Mouse (Mus musculus): Measurements from ENCODE around the gene Upb1. TPM values are rescaled to one million over a fixed set of nuclear protein-coding genes. Genes with fewer than 3 reads are reported as not detected.

Gene Upb1
- polyA plus RNA-seq, 1 experiment from 2014 or later: 0.99 TPM

DNA sequence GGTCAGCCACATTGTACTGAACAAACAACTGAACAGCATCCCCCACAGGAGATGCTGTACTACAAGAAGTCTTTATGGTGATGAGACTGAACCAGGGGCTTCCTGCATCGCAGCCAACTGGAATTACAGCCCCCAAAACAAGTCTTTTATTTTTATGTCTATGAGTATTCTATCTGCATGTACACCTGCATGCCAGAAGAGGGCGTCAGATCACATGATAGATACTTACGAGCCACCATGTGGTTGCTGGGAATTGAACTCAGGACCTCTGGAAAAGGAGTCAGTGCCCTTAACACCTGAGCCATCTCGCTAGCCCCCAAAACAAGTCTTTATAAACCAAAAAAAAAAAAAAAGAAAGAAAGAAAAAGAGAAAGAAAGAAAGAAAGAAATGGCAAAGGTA, 42.1 kb downstream of the Upb1 start:
- peaks cover 15% of the 10 kb centered on the region for H3K4me1 ChIP-seq (ENCODE audit: control insufficient read depth, insufficient read depth, low read length)
- WGBS: 81% methylated on average over 4 of the region's 4 CpGs
- no peaks in the 10 kb centered on the region for H3K36me3 ChIP-seq (ENCODE audit: control insufficient read depth, insufficient read depth, low read length)
- ATAC-seq (ENCODE audit: low read depth) (no peak), DNase-seq (ENCODE audit: low spot score) (no peak)
- H3K27ac ChIP-seq (replicated peaks; ENCODE audit: low read depth, low read length): no peak overlapping the region
- H3K9ac ChIP-seq (ENCODE audit: low read depth, low read length): no peak overlapping the region
- H3K9me3 ChIP-seq (ENCODE audit: control insufficient read depth, low read length): no peaks in the 10 kb centered on the region
- H3K4me3 ChIP-seq (ENCODE audit: low read depth, low read length): no peak overlapping the region
- no peak overlapping the region for H3K4me2 ChIP-seq (ENCODE audit: low read depth, low read length)
- no peaks in the 10 kb centered on the region for H3K27me3 ChIP-seq (replicated peaks; ENCODE audit: control insufficient read depth, insufficient read depth, low read length)

DNA sequence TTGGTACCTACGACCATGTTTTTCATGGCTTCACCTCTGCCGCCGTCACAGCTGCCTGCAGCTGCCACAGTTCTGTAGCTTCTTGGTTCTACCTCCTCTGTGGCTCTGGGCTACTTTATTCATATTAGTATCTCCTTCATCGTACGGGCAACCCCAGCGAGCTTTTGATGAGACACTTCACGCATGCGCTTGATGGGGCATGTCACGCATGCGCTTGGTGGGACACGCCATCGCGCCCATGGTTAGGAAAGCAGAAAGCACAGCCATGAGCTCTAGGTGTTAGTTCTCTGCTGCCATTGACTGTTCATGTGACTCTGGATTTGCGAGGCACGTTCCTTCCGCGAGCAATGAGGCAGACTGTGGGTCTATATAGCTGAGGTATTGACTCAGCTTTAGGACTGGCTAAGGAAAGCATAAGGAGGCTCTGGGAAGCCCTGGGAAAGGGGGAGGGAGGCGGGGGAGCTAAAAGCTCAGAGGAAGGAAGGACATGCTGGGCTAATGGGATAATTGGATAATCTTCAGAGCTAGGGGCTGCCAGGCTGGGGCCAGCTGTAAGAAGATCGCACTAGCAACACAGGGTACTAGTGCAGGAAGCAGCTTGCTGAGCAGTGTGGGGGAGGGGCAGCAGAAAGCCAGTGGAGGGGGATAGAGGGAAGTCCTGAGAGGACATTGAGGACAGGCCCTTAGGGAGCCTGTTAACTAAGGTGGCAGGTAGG, 43.4 kb downstream of the Upb1 start:
- DNase-seq (ENCODE audit: low spot score) (peak; percentile 81), ATAC-seq (ENCODE audit: low read depth) (peak; percentile 80)
- Histone ChIP-seq H3K4me3 (ENCODE audit: low read depth, low read length) (no peak overlapping the region), H3K36me3 (ENCODE audit: control insufficient read depth, insufficient read depth, low read length) (no peaks in the 10 kb centered on the region), H3K9me3 (ENCODE audit: control insufficient read depth, low read length) (no peaks in the 10 kb centered on the region), H3K4me1 (ENCODE audit: control insufficient read depth, insufficient read depth, low read length) (peaks cover 22% of the 10 kb centered on the region), H3K27me3 (replicated peaks; ENCODE audit: control insufficient read depth, insufficient read depth, low read length) (no peaks in the 10 kb centered on the region), H3K27ac (replicated peaks; ENCODE audit: low read depth, low read length) (no peak overlapping the region; the same call in 1 of the 2 replicates), H3K9ac (ENCODE audit: low read depth, low read length) (no peak overlapping the region), H3K4me2 (ENCODE audit: low read depth, low read length) (no peak overlapping the region)
- 58% methylated on average over 19 of the region's 19 CpGs for WGBS

DNA sequence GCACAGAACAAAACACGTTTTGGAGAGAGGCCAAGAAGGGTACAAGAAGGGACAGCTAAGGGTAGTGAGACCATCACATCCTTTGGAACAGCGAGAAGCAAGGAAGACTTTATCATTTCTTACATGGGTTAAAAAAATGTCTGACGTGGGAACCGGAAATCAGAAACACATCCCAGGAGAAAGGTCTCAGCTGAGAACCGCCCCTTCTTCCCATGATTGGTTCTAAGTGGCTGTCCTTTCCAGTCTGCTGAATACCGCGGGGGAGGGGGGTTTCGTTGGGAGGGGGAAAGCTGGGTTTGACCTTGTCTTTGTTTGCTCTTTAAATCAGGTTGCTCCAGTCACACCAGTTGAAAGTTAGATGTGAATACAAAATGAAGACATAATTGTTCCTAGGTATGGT, 44.1 kb downstream of the Upb1 start:
- no peaks in the 10 kb centered on the region for H3K27me3 ChIP-seq (replicated peaks; ENCODE audit: control insufficient read depth, insufficient read depth, low read length)
- ATAC-seq (ENCODE audit: low read depth) (no peak), DNase-seq (ENCODE audit: low spot score) (peak; percentile 16)
- H3K36me3 ChIP-seq (ENCODE audit: control insufficient read depth, insufficient read depth, low read length): no peaks in the 10 kb centered on the region
- no peak overlapping the region for H3K4me3 ChIP-seq (ENCODE audit: low read depth, low read length)
- no peak overlapping the region for H3K9ac ChIP-seq (ENCODE audit: low read depth, low read length)
- no peak overlapping the region for H3K4me2 ChIP-seq (ENCODE audit: low read depth, low read length)
- no peaks in the 10 kb centered on the region for H3K9me3 ChIP-seq (ENCODE audit: control insufficient read depth, low read length)
- peaks cover 22% of the 10 kb centered on the region for H3K4me1 ChIP-seq (ENCODE audit: control insufficient read depth, insufficient read depth, low read length)
- 31% methylated on average over 8 of the region's 8 CpGs for WGBS
- peak overlapping the region; percentile 31; the same call in 1 of the 2 replicates for H3K27ac ChIP-seq (replicated peaks; ENCODE audit: low read depth, low read length)

DNA sequence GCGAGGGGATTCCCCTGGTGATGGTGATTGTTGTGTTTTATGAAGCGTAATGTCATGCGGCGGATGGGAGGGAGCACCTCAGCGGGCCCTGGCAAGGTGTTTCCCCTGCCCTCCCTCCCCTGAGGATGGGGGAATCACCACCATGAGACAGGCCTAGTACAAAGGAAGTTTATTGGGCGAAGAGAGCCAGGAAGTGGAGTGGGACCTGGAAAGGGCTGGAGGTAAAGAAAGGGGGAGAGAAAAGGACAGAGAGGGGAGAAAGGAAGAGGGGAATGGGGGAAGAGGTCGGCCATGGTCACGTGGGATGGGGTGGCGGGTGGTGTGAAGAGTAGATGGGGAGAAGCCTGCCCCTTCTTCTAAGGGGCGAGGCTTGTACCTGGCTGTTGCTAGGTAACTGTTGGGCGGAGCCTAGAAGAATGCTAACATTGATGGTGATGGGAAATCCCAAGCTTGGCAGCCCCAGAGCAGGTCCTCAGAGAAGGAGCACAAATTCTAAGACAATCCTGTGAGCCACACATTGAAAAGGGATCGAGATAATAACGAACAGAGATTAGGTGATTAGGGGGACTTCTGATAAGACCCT, 45.7 kb downstream of the Upb1 start:
- ATAC-seq (ENCODE audit: low read depth) (no peak), DNase-seq (ENCODE audit: low spot score) (peak; percentile 36)
- Histone ChIP-seq H3K36me3 (ENCODE audit: control insufficient read depth, insufficient read depth, low read length) (no peaks in the 10 kb centered on the region), H3K4me3 (ENCODE audit: low read depth, low read length) (no peak overlapping the region), H3K27ac (replicated peaks; ENCODE audit: low read depth, low read length) (no peak overlapping the region; the same call in 1 of the 2 replicates), H3K4me1 (ENCODE audit: control insufficient read depth, insufficient read depth, low read length) (peaks cover 26% of the 10 kb centered on the region), H3K9ac (ENCODE audit: low read depth, low read length) (no peak overlapping the region), H3K27me3 (replicated peaks; ENCODE audit: control insufficient read depth, insufficient read depth, low read length) (no peaks in the 10 kb centered on the region), H3K9me3 (ENCODE audit: control insufficient read depth, low read length) (no peaks in the 10 kb centered on the region), H3K4me2 (ENCODE audit: low read depth, low read length) (no peak overlapping the region)
- 75% methylated on average over 13 of the region's 13 CpGs for WGBS

DNA sequence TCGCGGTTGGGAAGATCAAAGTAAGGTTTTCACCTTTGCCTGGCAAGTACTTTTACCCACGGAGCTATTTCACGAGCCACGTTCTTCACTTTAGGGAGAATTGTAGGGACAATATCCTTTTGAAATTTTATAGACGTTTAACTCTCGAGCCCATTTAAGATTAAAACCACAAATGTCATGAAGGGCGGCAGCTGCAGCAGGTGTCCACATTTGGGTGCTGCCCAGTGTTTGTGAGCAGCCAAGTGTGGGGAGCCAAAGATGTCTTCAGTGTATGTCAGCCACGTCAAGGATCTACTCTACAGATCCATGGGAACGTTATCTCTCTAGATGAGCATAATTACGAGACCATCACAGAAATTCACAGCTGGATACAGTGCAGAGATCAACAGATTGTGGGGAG, 46.6 kb downstream of the Upb1 start:
- WGBS: 81% methylated on average over 11 of the region's 11 CpGs
- Histone ChIP-seq H3K9ac (ENCODE audit: low read depth, low read length) (no peak overlapping the region), H3K27ac (replicated peaks; ENCODE audit: low read depth, low read length) (no peak overlapping the region), H3K4me1 (ENCODE audit: control insufficient read depth, insufficient read depth, low read length) (peaks cover 27% of the 10 kb centered on the region), H3K36me3 (ENCODE audit: control insufficient read depth, insufficient read depth, low read length) (no peaks in the 10 kb centered on the region), H3K4me3 (ENCODE audit: low read depth, low read length) (no peak overlapping the region), H3K9me3 (ENCODE audit: control insufficient read depth, low read length) (no peaks in the 10 kb centered on the region), H3K27me3 (replicated peaks; ENCODE audit: control insufficient read depth, insufficient read depth, low read length) (no peaks in the 10 kb centered on the region), H3K4me2 (ENCODE audit: low read depth, low read length) (no peak overlapping the region)
- DNase-seq (ENCODE audit: low spot score) (no peak), ATAC-seq (ENCODE audit: low read depth) (no peak)

DNA sequence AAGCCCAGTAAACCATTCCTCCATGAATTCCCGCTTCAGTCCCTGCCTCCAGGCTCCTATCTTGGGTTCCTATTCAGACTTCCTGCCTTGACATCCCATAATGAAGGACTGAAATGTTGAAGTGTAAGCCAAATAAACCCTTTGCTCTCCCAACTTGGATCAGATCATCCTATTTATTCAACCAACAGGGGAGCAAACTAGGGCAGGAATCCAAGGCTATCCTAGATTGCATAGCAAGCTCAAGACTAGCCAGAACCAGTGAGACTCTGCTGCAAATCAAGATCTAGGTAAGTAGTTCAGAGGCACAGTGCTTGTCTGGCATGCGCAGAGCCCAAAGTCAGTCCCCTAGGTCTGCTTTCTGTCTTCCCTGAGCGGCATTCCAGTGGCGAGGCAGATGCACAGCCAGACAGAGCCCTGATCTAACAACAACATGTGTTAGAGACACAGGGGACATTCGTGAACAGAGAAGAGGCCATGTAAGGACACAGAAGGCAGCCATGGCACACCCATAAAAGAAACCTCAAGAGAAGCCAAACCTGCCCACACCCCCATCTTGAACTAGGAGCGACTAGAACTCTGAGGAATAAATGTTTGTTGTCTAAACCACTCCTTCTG, 48.0 kb downstream of the Upb1 start:
- H3K9ac ChIP-seq (ENCODE audit: low read depth, low read length): no peak overlapping the region
- DNase-seq (ENCODE audit: low spot score): peak; percentile 53
- WGBS: 50% methylated on average over 6 of the region's 6 CpGs
- no peak overlapping the region for H3K27ac ChIP-seq (replicated peaks; ENCODE audit: low read depth, low read length)
- no peaks in the 10 kb centered on the region for H3K27me3 ChIP-seq (replicated peaks; ENCODE audit: control insufficient read depth, insufficient read depth, low read length)
- 0 out of 2 replicates have a peak, but pooled peaks have one; percentile 9 for ATAC-seq (ENCODE audit: low read depth)
- H3K9me3 ChIP-seq (ENCODE audit: control insufficient read depth, low read length): no peaks in the 10 kb centered on the region
- peaks cover 27% of the 10 kb centered on the region for H3K4me1 ChIP-seq (ENCODE audit: control insufficient read depth, insufficient read depth, low read length)
- no peaks in the 10 kb centered on the region for H3K36me3 ChIP-seq (ENCODE audit: control insufficient read depth, insufficient read depth, low read length)
- H3K4me2 ChIP-seq (ENCODE audit: low read depth, low read length): no peak overlapping the region
- H3K4me3 ChIP-seq (ENCODE audit: low read depth, low read length): no peak overlapping the region

DNA sequence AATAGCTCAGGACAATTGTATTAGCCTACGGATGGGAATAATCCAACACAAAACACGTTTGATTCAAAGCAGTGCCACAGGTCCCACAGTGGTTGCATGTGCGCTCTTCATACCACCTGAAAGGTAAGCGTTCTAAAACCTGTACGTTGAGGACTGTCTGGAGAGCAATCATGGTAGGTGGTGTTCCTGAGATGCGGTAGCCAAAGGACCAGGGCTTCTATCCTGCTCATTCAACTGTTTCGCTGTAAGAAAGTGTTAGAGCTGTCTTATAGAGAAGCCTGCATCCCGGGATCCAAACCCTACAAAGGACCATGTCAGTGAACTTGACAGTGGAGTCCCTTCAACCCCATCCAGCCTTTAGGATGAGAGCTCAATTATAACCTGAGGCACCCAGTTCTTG, 49.4 kb downstream of the Upb1 start:
- no peaks in the 10 kb centered on the region for H3K9me3 ChIP-seq (ENCODE audit: control insufficient read depth, low read length)
- peaks cover 17% of the 10 kb centered on the region for H3K4me1 ChIP-seq (ENCODE audit: control insufficient read depth, insufficient read depth, low read length)
- no peak overlapping the region for H3K4me3 ChIP-seq (ENCODE audit: low read depth, low read length)
- WGBS: 85% methylated on average over 8 of the region's 8 CpGs
- no peak overlapping the region for H3K27ac ChIP-seq (replicated peaks; ENCODE audit: low read depth, low read length)
- no peak for DNase-seq (ENCODE audit: low spot score)
- no peak for ATAC-seq (ENCODE audit: low read depth)
- no peaks in the 10 kb centered on the region for H3K27me3 ChIP-seq (replicated peaks; ENCODE audit: control insufficient read depth, insufficient read depth, low read length)
- H3K36me3 ChIP-seq (ENCODE audit: control insufficient read depth, insufficient read depth, low read length): no peaks in the 10 kb centered on the region
- no peak overlapping the region for H3K9ac ChIP-seq (ENCODE audit: low read depth, low read length)
- H3K4me2 ChIP-seq (ENCODE audit: low read depth, low read length): no peak overlapping the region

DNA sequence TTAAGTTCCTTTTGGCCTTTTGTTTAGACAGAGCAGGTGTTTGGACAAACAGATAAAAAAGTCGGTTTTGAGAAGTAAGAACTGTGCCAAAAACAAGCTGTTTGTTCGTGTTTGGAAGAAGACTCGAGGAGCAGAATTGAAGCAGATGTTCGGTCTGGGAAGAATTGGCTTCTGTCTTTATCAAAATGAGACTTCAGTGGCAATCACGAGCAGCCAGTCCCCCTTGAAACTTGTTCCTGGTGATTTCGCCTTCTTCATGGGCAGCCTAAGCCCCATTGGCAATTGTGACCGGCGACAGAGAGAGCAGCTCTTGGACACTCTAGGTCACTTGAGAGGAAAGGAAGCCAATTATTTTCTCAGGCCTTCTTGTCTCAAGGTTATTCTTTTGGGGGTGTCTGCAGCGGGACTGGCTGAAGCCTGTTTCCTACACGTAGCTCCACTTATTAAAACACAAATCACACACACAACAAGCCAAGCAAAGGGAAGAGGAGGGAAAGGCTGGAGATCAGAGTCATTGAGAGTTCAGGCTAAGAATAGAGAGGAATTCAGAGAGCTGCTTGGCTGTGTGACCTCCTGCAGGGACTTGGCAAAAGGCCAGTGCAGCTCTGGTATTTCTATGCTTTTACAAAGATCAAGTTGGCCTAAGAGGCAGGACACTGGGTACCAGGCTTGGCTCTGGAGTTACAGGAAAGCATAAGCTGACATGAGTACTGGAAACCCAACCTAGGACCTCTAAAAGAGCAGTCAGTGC, 50.3 kb downstream of the Upb1 start:
- Histone ChIP-seq H3K4me1 (ENCODE audit: control insufficient read depth, insufficient read depth, low read length) (peaks cover 17% of the 10 kb centered on the region), H3K27ac (replicated peaks; ENCODE audit: low read depth, low read length) (no peak overlapping the region; the same call in 1 of the 2 replicates), H3K27me3 (replicated peaks; ENCODE audit: control insufficient read depth, insufficient read depth, low read length) (no peaks in the 10 kb centered on the region), H3K9me3 (ENCODE audit: control insufficient read depth, low read length) (no peaks in the 10 kb centered on the region), H3K9ac (ENCODE audit: low read depth, low read length) (no peak overlapping the region), H3K4me2 (ENCODE audit: low read depth, low read length) (no peak overlapping the region), H3K36me3 (ENCODE audit: control insufficient read depth, insufficient read depth, low read length) (no peaks in the 10 kb centered on the region), H3K4me3 (ENCODE audit: low read depth, low read length) (no peak overlapping the region)
- DNase-seq (ENCODE audit: low spot score) (peak; percentile 87), ATAC-seq (ENCODE audit: low read depth) (peak; percentile 71)
- WGBS: 48% methylated on average over 10 of the region's 10 CpGs
